Mouse (Mus musculus) heart, adult 2 months (tissue): ENCODE data around the gene Cited2. TPM values are rescaled to one million over a fixed set of nuclear protein-coding genes. Genes with fewer than 3 reads are reported as not detected.

Experiments used
- DNase-seq, 2 experiments: peaks; one replicate each; pipeline ENCODE4 v3.0.0; 2021
- H3K27ac ChIP-seq: fragments of 200-600 bp; 2 replicates; pipeline ENCODE4 v1.8.1; 2022
- H3K27me3 ChIP-seq: fragments of 200-500 bp; 2 replicates; pipeline ENCODE4 v1.6.1; 2012; ENCODE audit warnings: mild to moderate bottlenecking, low read length, inconsistent platforms, mixed read lengths; ENCODE audit not compliant: control insufficient read depth, insufficient read depth
- H3K36me3 ChIP-seq: fragments of 200-500 bp; 2 replicates; pipeline ENCODE4 v1.6.1; 2012; ENCODE audit warnings: low read length, inconsistent platforms; ENCODE audit not compliant: control insufficient read depth, insufficient read depth
- H3K4me1 ChIP-seq: fragments of 200-500 bp; 2 replicates; pipeline ENCODE4 v1.6.1; 2011; ENCODE audit warnings: low read length; ENCODE audit not compliant: control insufficient read depth, insufficient read depth
- H3K4me3 ChIP-seq: fragments of 200-600 bp; 2 replicates; pipeline ENCODE4 v1.8.1; 2022
- H3K79me2 ChIP-seq: fragments of 200-500 bp; replicated peaks from 2 replicates; pipeline ENCODE4 v1.6.1; 2012; ENCODE audit warnings: mild to moderate bottlenecking, inconsistent platforms, low read length, moderate library complexity, mixed read lengths; ENCODE audit not compliant: control insufficient read depth, insufficient read depth
- H3K9ac ChIP-seq: fragments of 200-500 bp; 2 replicates; pipeline ENCODE4 v1.6.1; 2012; ENCODE audit warnings: low read depth, mild to moderate bottlenecking, control low read depth, inconsistent platforms, low read length, mixed read lengths
- CTCF ChIP-seq: fragments of 200-600 bp; IDR thresholded peaks from 2 replicates; pipeline ENCODE4 v1.8.1; 2022; ENCODE audit warnings: antibody characterized with exemption, mild to moderate bottlenecking, moderate library complexity
- EP300 ChIP-seq: fragments of 200-500 bp; IDR thresholded peaks from 2 replicates; pipeline ENCODE4 v1.6.1; 2011; ENCODE audit warnings: low read depth, low read length, control low read depth; ENCODE audit not compliant: insufficient read depth
- POLR2A ChIP-seq: fragments of 200-500 bp; IDR thresholded peaks from 2 replicates; pipeline ENCODE4 v1.6.1; 2011; ENCODE audit warnings: mild to moderate bottlenecking, low read depth, low read length, control low read depth; ENCODE audit not compliant: insufficient read depth
- WGBS: fragments of 180-500 bp; shearing (Covaris S2); methylation state at CpG from one replicate; pipeline ENCODE4 v1.1.7; 2018; 5-methylcytosine and 5-hydroxymethylcytosine counted together
- intact Hi-C: fragments of 180-260 bp; cut with DNase I; formaldehyde crosslinking; loops from one replicate; pipeline ENCODE4 v1.15.1; 2025
- polyA plus RNA-seq: library from polyadenylated mRNA; depleted of rRNA; stranded (reverse); fragments of >200 nt; gene quantifications from 2 replicates; pipeline ENCODE4 v1.2.3, GENCODE M21; 2012
- total RNA-seq, 2 experiments: library from RNA; stranded (reverse); gene quantifications; 2 replicates each; pipeline ENCODE4 v1.2.3; 2021

Cited2 gene
- total and polyA plus RNA-seq, 3 experiments, result 23.8 to 54.0 (median 38.7) TPM

DNA sequence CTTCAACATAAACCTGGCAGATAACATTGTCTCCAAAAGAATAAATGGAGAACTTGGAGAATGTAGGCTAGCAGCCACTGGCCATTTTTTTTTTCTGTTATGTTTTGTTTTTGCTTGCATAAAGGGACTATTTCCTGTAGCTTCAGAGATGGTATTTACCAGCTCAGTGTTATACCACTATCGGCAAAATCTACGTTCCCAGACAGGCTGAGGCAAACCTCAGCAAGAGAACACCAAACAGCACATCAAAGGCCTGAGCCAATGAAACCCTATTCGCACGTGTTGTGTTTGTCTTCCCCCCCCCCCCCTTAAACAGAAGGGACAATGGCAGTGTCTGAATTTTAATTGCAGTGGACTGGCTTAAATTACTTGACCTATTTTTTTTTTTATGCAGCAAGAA lies 5.7 kb downstream of the Cited2 start:
- 48% methylated on average over 4 of the region's 4 CpGs for WGBS
- peaks cover 3% of the 10 kb centered on the region; the same call in 1 of the 2 replicates for H3K36me3 ChIP-seq
- intact Hi-C loops, result loop anchor here (10.0 kb wide), 4 partner anchors 184 to 1384 kb away; no protein-coding TSS in a partner anchor

DNA sequence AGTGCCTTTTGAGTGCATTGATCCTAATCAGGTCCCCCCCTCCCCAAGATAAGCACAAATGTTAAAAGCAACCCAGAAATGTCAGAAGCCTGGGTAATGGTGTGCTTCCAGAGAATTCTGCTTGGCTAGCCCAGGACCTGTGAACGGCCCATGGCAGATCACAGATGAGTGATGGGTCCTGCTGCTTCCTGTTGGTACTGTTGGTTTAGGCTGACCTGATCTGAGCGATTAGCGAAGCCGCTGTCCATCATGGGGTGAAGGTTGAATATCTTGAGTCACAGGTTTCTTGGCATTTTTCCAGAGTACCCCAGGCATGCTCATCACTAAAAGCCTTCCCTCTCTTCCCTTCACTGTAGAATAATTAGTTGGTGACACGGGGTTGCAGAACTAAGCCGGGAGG lies 6.5 kb downstream of the Cited2 start:
- H3K9ac ChIP-seq, result no peak overlapping the region
- no peaks in the 10 kb centered on the region for H3K27me3 ChIP-seq
- 71% methylated on average over 6 of the region's 6 CpGs for WGBS
- intact Hi-C loops, result loop anchor here (10.0 kb wide), 4 partner anchors 185 to 1385 kb away; no protein-coding TSS in a partner anchor
- no peak overlapping the region for H3K27ac ChIP-seq
- H3K4me3 ChIP-seq, result no peak overlapping the region
- peaks cover 3% of the 10 kb centered on the region; the same call in 1 of the 2 replicates for H3K36me3 ChIP-seq
- no peak for DNase-seq
- H3K79me2 ChIP-seq, result no peaks in the 10 kb centered on the region
- TF ChIP-seq CTCF, result no peak
- no peak for TF ChIP-seq POLR2A
- TF ChIP-seq EP300, result no peak
- H3K4me1 ChIP-seq, result peaks cover 4% of the 10 kb centered on the region

More for the DNA sequence above, 5.7 kb downstream of the Cited2 start:
- Histone ChIP-seq H3K4me1 (peaks cover 4% of the 10 kb centered on the region), H3K27ac (no peak overlapping the region), H3K27me3 (no peaks in the 10 kb centered on the region), H3K79me2 (no peaks in the 10 kb centered on the region; the same call in 1 of the 2 replicates), H3K4me3 (no peak overlapping the region), H3K9ac (no peak overlapping the region)
- TF ChIP-seq CTCF (no peak), POLR2A (no peak), EP300 (no peak)
- DNase-seq, result no peak

DNA sequence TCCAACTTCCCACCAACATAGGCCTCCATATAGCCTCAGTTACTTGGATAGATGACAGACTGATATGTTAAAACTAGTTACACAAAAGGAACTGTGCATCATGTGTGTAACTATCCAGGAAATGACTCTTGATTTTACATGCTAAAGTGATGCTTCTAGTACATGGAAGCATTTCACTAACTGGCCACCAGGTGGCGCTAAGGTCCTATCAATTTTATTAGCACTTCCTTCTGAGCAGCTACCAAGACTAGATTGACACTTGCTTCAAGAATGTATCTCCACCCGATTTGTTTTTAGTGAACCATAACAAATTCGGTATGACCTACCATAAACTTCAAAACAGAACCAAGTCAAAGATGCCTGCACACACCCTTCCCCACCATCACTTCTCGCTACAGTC lies 10.0 kb downstream of the Cited2 start:
- 20% methylated on average over 4 of the region's 4 CpGs for WGBS
- H3K27me3 ChIP-seq, result no peaks in the 10 kb centered on the region
- no peaks in the 10 kb centered on the region for H3K36me3 ChIP-seq
- no peak overlapping the region for H3K4me3 ChIP-seq
- no peak for TF ChIP-seq EP300
- no peak for TF ChIP-seq POLR2A
- peak; percentile 96 for TF ChIP-seq CTCF
- DNase-seq, result peak; percentile 73 to 81
- no peaks in the 10 kb centered on the region for H3K79me2 ChIP-seq
- H3K27ac ChIP-seq, result no peak overlapping the region
- H3K9ac ChIP-seq, result no peak overlapping the region
- intact Hi-C loops, result loop anchor here (1.0 to 10.0 kb wide), 7 partner anchors 62 to 652 kb away; partner anchors contain the start of genes Abracl, Heca and Reps1
- H3K4me1 ChIP-seq, result no peaks in the 10 kb centered on the region

DNA sequence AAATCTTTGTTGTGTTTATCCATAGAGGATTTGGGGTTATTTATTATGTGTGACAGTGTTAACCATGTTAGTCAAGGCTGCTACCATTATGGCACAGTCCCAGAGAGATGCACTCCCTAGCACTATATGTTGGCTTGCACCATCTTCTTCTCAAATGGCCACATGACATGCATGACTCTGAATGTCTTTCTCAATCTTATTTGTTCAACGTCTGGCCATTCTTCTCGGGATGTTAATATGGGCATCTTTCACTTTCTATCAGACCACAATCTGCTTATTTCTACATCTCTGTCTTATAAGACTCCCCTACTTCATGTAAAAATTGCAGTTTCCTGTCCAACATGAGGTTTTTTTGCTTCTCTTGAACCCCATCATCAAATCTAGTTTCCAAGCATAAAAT lies 19.6 kb downstream of the Cited2 start:
- Histone ChIP-seq H3K79me2 (no peaks in the 10 kb centered on the region), H3K27me3 (no peaks in the 10 kb centered on the region), H3K4me1 (no peaks in the 10 kb centered on the region), H3K36me3 (no peaks in the 10 kb centered on the region), H3K9ac (no peak overlapping the region), H3K27ac (no peak overlapping the region), H3K4me3 (no peak overlapping the region)
- intact Hi-C loops, result no loop called here
- 96% methylated on average over 2 of the region's 2 CpGs for WGBS
- TF ChIP-seq CTCF (no peak), POLR2A (no peak), EP300 (no peak)
- no peak for DNase-seq

DNA sequence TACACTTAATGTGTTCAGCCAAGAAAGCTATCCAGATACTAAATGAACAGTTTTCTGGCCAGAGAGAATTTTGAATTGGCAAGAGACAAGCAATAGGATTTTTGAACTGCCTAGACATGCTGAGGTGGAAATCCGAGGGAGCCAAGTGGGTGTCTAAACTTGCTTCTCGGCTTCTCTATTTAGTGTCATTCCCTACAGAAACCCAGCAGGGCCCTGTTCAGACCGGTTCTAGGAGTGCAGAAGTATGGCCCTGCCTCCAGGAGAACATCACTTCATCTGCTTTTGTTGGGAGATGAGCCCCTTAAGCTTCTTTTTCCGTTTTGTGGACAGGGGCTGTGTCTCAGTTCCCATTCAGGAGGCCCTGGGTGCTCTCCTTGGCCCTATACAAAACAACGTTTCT lies 29.5 kb downstream of the Cited2 start:
- intact Hi-C loops, result no loop called here
- H3K27ac ChIP-seq, result no peak overlapping the region

DNA sequence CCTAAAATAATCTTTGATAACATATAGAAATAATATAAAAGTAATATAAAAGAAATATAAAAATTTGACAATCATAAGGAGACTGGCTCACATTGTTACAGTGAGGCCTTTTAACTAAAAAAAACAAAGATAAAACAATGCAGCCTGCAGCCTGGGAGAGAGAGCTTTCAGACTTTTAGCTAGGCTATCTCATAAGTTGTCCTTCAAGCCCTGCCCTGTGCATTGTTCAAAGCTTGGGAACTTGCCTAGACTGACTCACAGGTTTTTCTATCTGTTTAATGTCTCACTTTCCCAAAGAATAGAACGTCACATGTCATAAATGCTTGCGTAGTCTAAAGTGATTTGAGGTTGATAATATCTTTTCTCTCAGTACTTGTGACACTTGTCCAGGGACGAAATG lies 36.8 kb downstream of the Cited2 start:
- intact Hi-C loops, result no loop called here
- WGBS, result 48% methylated on average over 3 of the region's 3 CpGs
- Histone ChIP-seq H3K9ac (no peak overlapping the region), H3K79me2 (no peaks in the 10 kb centered on the region), H3K4me3 (no peak overlapping the region), H3K27me3 (no peaks in the 10 kb centered on the region), H3K27ac (no peak overlapping the region), H3K4me1 (no peaks in the 10 kb centered on the region), H3K36me3 (no peaks in the 10 kb centered on the region)
- no peak for TF ChIP-seq EP300
- no peak for TF ChIP-seq CTCF
- no peak for TF ChIP-seq POLR2A
- no peak for DNase-seq

More for the DNA sequence above, 29.5 kb downstream of the Cited2 start:
- WGBS, result 77% methylated on average over 5 of the region's 5 CpGs
- Histone ChIP-seq H3K4me3 (no peak overlapping the region), H3K79me2 (no peaks in the 10 kb centered on the region), H3K27me3 (no peaks in the 10 kb centered on the region), H3K4me1 (no peaks in the 10 kb centered on the region), H3K9ac (no peak overlapping the region), H3K36me3 (no peaks in the 10 kb centered on the region)
- DNase-seq, result no peak
- TF ChIP-seq CTCF, result no peak
- no peak for TF ChIP-seq POLR2A
- TF ChIP-seq EP300, result no peak
